Mouse (Mus musculus) MEL (cell line): ENCODE measurements around the gene Snta1. TPM values are rescaled to one million over a fixed set of nuclear protein-coding genes. Genes with fewer than 3 reads are reported as not detected.

ENCODE experiments used
- DNase-seq: peaks from one replicate; pipeline ENCODE4 v3.0.0; 2011; ENCODE audit warnings: low read depth, low spot score
- H3K27ac ChIP-seq: 2 replicates; pipeline ENCODE4 v1.5.1; 2012; ENCODE audit warnings: low read depth, mild to moderate bottlenecking, control low read depth, low read length, moderate library complexity; ENCODE audit not compliant: control insufficient read depth
- H3K27me3 ChIP-seq, 2 experiments: fragments of 150-350 bp in 1 of 2; sonication (generic) in 1 of 2; 2 replicates each; pipeline ENCODE4 v1.6.1; 2012; ENCODE audit warnings: low read length in 2 of 2, mild to moderate bottlenecking in 2 of 2, improper control_type of control experiment in 1 of 2, moderate library complexity in 1 of 2; ENCODE audit not compliant: insufficient read depth in 2 of 2, control insufficient read depth in 1 of 2
- H3K36me3 ChIP-seq, 2 experiments: 2 replicates each; pipeline ENCODE4 v1.6.1; 2012 to 2014; ENCODE audit warnings: low read length in 2 of 2, improper control_type of control experiment in 1 of 2, inconsistent platforms in 1 of 2, mild to moderate bottlenecking in 1 of 2; ENCODE audit not compliant: insufficient read depth in 2 of 2, control insufficient read depth in 1 of 2
- H3K4me1 ChIP-seq, 2 experiments: fragments of 150-350 bp in 1 of 2; sonication (generic) in 1 of 2; 2 replicates each; pipeline ENCODE4 v1.6.1; 2012; ENCODE audit warnings: low read length in 2 of 2, improper control_type of control experiment in 1 of 2, mild to moderate bottlenecking in 1 of 2; ENCODE audit not compliant: insufficient read depth in 2 of 2, control insufficient read depth in 1 of 2
- H3K4me3 ChIP-seq, 2 experiments: fragments of 150-350 bp in 1 of 2; sonication (generic) in 1 of 2; 2 replicates each; pipeline ENCODE4 v1.5.1; 2012; ENCODE audit warnings: low read depth in 2 of 2, low read length in 2 of 2, mild to moderate bottlenecking in 2 of 2, moderate library complexity in 2 of 2, control low read depth in 1 of 2, improper control_type of control experiment in 1 of 2; ENCODE audit not compliant: control insufficient read depth in 1 of 2, insufficient read depth in 1 of 2
- H3K79me2 ChIP-seq: 2 replicates; pipeline ENCODE4 v1.6.1; 2012; ENCODE audit warnings: mild to moderate bottlenecking, low read length, moderate library complexity; ENCODE audit not compliant: control insufficient read depth, poor library complexity, insufficient read depth
- H3K9ac ChIP-seq: 2 replicates; pipeline ENCODE4 v1.6.1; 2012; ENCODE audit warnings: low read depth, mild to moderate bottlenecking, control low read depth, low read length, moderate library complexity; ENCODE audit not compliant: control insufficient read depth, poor library complexity, severe bottlenecking
- H3K9me3 ChIP-seq: fragments of 150-350 bp; sonication (generic); replicated peaks from 2 replicates; pipeline ENCODE4 v1.6.1; 2012; ENCODE audit warnings: mild to moderate bottlenecking, low read length, improper control_type of control experiment, moderate library complexity; ENCODE audit not compliant: insufficient read depth
- EP300 ChIP-seq, 2 experiments: IDR thresholded peaks; 2 replicates each; pipeline ENCODE4 v1.6.1; 2011; ENCODE audit warnings: improper control_type of control experiment in 2 of 2, low read length in 2 of 2, low read depth in 1 of 2, mild to moderate bottlenecking in 1 of 2
- HCFC1 ChIP-seq: IDR thresholded peaks from 2 replicates; pipeline ENCODE4 v1.6.1; 2012; ENCODE audit warnings: low read depth, mild to moderate bottlenecking, inconsistent platforms, low read length, improper control_type of control experiment, moderate library complexity
- JUND ChIP-seq: IDR thresholded peaks from 2 replicates; pipeline ENCODE4 v1.6.1; 2011; ENCODE audit warnings: low read depth, mild to moderate bottlenecking, improper control_type of control experiment, low read length
- MAFK ChIP-seq: IDR thresholded peaks from 2 replicates; pipeline ENCODE4 v1.6.1; 2011; ENCODE audit warnings: low read depth, mild to moderate bottlenecking, low read length, improper control_type of control experiment, borderline replicate concordance
- MAX ChIP-seq: IDR thresholded peaks from 2 replicates; pipeline ENCODE4 v1.6.1; 2011; ENCODE audit warnings: low read length, improper control_type of control experiment
- MAZ ChIP-seq: IDR thresholded peaks from 2 replicates; pipeline ENCODE4 v1.6.1; 2012; ENCODE audit warnings: low read depth, mild to moderate bottlenecking, inconsistent platforms, low read length, improper control_type of control experiment
- MXI1 ChIP-seq: IDR thresholded peaks from 2 replicates; pipeline ENCODE4 v1.6.1; 2011; ENCODE audit warnings: mild to moderate bottlenecking, low read depth, low read length, improper control_type of control experiment
- MYB ChIP-seq: IDR thresholded peaks from 2 replicates; pipeline ENCODE4 v1.6.1; 2011; ENCODE audit warnings: mild to moderate bottlenecking, low read depth, low read length, improper control_type of control experiment
- MYC ChIP-seq: IDR thresholded peaks from 2 replicates; pipeline ENCODE4 v1.6.1; 2011; ENCODE audit warnings: low read depth, mild to moderate bottlenecking, low read length, improper control_type of control experiment, moderate library complexity
- NRF1 ChIP-seq: IDR thresholded peaks from 2 replicates; pipeline ENCODE4 v1.6.1; 2014; ENCODE audit warnings: low read depth, mild to moderate bottlenecking, inconsistent platforms, low read length, improper control_type of control experiment, moderate library complexity; ENCODE audit not compliant: poor library complexity, insufficient read depth, severe bottlenecking
- RCOR1 ChIP-seq: IDR thresholded peaks from 2 replicates; pipeline ENCODE4 v1.6.1; 2012; ENCODE audit warnings: low read depth, mild to moderate bottlenecking, inconsistent platforms, low read length, improper control_type of control experiment
- SMC3 ChIP-seq: IDR thresholded peaks from 2 replicates; pipeline ENCODE4 v1.6.1; 2011; ENCODE audit warnings: low read depth, low read length, improper control_type of control experiment
- TCF12 ChIP-seq: IDR thresholded peaks from 2 replicates; pipeline ENCODE4 v1.6.1; 2014; ENCODE audit warnings: low read depth, mild to moderate bottlenecking, inconsistent platforms, low read length, improper control_type of control experiment, moderate library complexity
- USF1 ChIP-seq: IDR thresholded peaks from 2 replicates; pipeline ENCODE4 v1.6.1; 2014; ENCODE audit warnings: low read depth, mild to moderate bottlenecking, inconsistent platforms, low read length, improper control_type of control experiment, moderate library complexity
- ZC3H11A ChIP-seq: IDR thresholded peaks from 2 replicates; pipeline ENCODE4 v1.6.1; 2012; ENCODE audit warnings: low read depth, mild to moderate bottlenecking, inconsistent platforms, low read length, improper control_type of control experiment
- ZKSCAN1 ChIP-seq: IDR thresholded peaks from 2 replicates; pipeline ENCODE4 v1.6.1; 2012; ENCODE audit warnings: low read depth, mild to moderate bottlenecking, inconsistent platforms, low read length, improper control_type of control experiment, moderate library complexity
- ZMIZ1 ChIP-seq: IDR thresholded peaks from 2 replicates; pipeline ENCODE4 v1.6.1; 2012; ENCODE audit warnings: low read depth, mild to moderate bottlenecking, inconsistent platforms, low read length, improper control_type of control experiment, moderate library complexity
- ZNF384 ChIP-seq: IDR thresholded peaks from 2 replicates; pipeline ENCODE4 v1.6.1; 2012; ENCODE audit warnings: low read depth, mild to moderate bottlenecking, inconsistent platforms, low read length, improper control_type of control experiment
- polyA plus RNA-seq, 2 experiments: library from polyadenylated mRNA; stranded (reverse) in 1 of 2; unstranded in 1 of 2; fragments of >175 nt in 1 of 2; fragments of >200 nt in 1 of 2; gene quantifications; 2 replicates each; pipeline versions ENCODE4 v1.2.1 to v1.2.4; 2012; ENCODE audit warnings: low replicate concordance in 2 of 2, low read depth in 1 of 2; ENCODE audit not compliant: insufficient read length in 2 of 2, insufficient read depth in 1 of 2, missing spikeins in 1 of 2
- total RNA-seq: library from RNA; depleted of rRNA; stranded (reverse); fragments of 300-350 nt; gene quantifications from 2 replicates; pipeline ENCODE4 v1.2.3, GENCODE M21; 2012

Snta1 gene
- total and polyA plus RNA-seq, 3 experiments, result 2.7 to 6.7 TPM; not detected in 1

- H3K27me3 ChIP-seq, result no peaks in the 10 kb centered on the region
Measured at GRCm38 (mm10) chr2:154407063-154407642, 746 bp downstream of the Snta1 start.

DNA sequence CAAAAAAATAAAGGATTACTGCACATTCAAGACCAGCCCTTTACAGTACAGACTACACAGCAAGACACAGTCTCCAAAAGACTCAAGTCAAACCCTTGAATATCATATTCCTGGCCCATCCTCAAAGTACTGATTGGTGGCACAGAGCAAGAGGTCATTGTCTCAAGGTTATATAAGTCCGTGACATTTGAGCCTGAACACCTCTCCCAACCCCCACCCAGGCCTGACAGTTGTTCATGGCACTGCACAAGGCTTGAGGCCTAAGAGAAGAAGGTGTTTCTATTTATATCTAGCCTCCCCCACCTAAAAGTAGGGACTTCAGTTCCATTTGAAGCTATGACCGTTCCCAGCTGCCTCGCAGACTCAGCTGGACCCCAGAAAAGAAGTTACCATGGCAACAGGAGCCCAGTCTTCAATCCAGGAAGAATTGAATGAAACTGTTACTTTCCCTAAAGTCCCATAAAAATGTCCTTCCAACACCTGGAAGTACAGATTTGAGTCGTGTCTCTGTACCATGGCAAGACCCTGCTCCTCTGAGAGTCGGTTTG is 2.4 kb downstream of the Snta1 start:
- Histone ChIP-seq H3K27me3 (no peaks in the 10 kb centered on the region), H3K4me1 (peaks cover 2 to 20% of the 10 kb centered on the region in 2 experiments; a peak in 3 of 4 replicates), H3K36me3 (peaks cover 0 to 8% of the 10 kb centered on the region in 2 experiments; a peak in 2 of 4 replicates), H3K27ac (no peak overlapping the region), H3K9ac (no peak overlapping the region), H3K4me3 (no peak overlapping the region), H3K9me3 (no peaks in the 10 kb centered on the region), H3K79me2 (no peaks in the 10 kb centered on the region)
- no peak for DNase-seq
- TF ChIP-seq MAFK (no peak), MXI1 (no peak), RCOR1 (no peak), ZC3H11A (no peak), JUND (no peak), MYC (no peak), ZKSCAN1 (no peak), HCFC1 (no peak), SMC3 (no peak), ZNF384 (no peak), EP300 (IDR thresholded peaks at IDR 0.05; ENCODE audit: low read depth in 1 of 2, low read length in 2 of 2) (no peak), MAZ (no peak), ZMIZ1 (no peak), TCF12 (no peak), NRF1 (no peak)

More at GRCm38 (mm10) chr2:154407063-154407642, 746 bp downstream of the Snta1 start:
- peak; percentile 14 for DNase-seq
- peak overlapping the region; percentile 65 to 99 for H3K4me3 ChIP-seq
- H3K9me3 ChIP-seq, result no peaks in the 10 kb centered on the region
- no peak overlapping the region for H3K27ac ChIP-seq
- TF ChIP-seq MYB (no peak), USF1 (no peak), MAX (no peak)
- TF ChIP-seq, all 39 proteins: peak for 0
- Histone ChIP-seq H3K4me1 (peaks cover 2 to 20% of the 10 kb centered on the region in 2 experiments; a peak in 3 of 4 replicates), H3K9ac (peak overlapping the region; percentile 68), H3K36me3 (peaks cover 0 to 8% of the 10 kb centered on the region in 2 experiments; a peak in 2 of 4 replicates), H3K79me2 (no peaks in the 10 kb centered on the region)
